Mouse (Mus musculus): ENCODE data around the gene H2-M1. TPM values are rescaled to one million over a fixed set of nuclear protein-coding genes. Genes with fewer than 3 reads are reported as not detected.

H2-M1 gene
- not detected in 2 replicates for polyA plus RNA-seq (2021; fragmentation: Nextera tagmentation)
- long read RNA-seq, experiment 1 = 0 reads
- long read RNA-seq, experiment 2 = 0 reads

GRCm38 (mm10) chr17:36672119-36672518 lies at the start of gene H2-M1:
Gene H2-M1 (minus strand): TSS chr17:36672219.

GRCm38 (mm10) chr17:36642566-36642965 lies 29.5 kb downstream of the H2-M1 start, which contains the start of gene H2-M9:
Gene H2-M9 (minus strand): TSS chr17:36642666.

Other genes starting within 250 kb of the H2-M1 start
- gene H2-M10.4, start 209.9 kb downstream of the H2-M1 start, polyA plus RNA-seq (2021; fragmentation: Nextera tagmentation) = not detected in 2 replicates
- not detected in 2 replicates for gene H2-M11, start 125.1 kb downstream of the H2-M1 start, polyA plus RNA-seq (2021; fragmentation: Nextera tagmentation)
- gene H2-M9, start 29.6 kb downstream of the H2-M1 start, polyA plus RNA-seq (2021; fragmentation: Nextera tagmentation) = not detected in 2 replicates
- gene H2-M10.5, start 100.7 kb upstream of the H2-M1 start, polyA plus RNA-seq (2021; fragmentation: Nextera tagmentation) = not detected in 2 replicates
- not detected in 2 replicates for gene H2-M10.6, start 140.0 kb upstream of the H2-M1 start, polyA plus RNA-seq (2021; fragmentation: Nextera tagmentation)
- 11.3 and 14.1 TPM in 2 replicates for gene Trim26, start 164.9 kb upstream of the H2-M1 start, polyA plus RNA-seq (2021; fragmentation: Nextera tagmentation)
- not detected in 2 replicates for gene Trim15, start 195.0 kb upstream of the H2-M1 start, polyA plus RNA-seq (2021; fragmentation: Nextera tagmentation)
- gene Trim10, start 197.4 kb upstream of the H2-M1 start, polyA plus RNA-seq (2021; fragmentation: Nextera tagmentation) = not detected in 2 replicates
- gene Trim40, start 217.9 kb upstream of the H2-M1 start, polyA plus RNA-seq (2021; fragmentation: Nextera tagmentation) = 0.08 and 0.12 TPM in 2 replicates
- gene Trim31, start 225.9 kb upstream of the H2-M1 start, polyA plus RNA-seq (2021; fragmentation: Nextera tagmentation) = not detected in 2 replicates